Mouse (Mus musculus) heart, embryonic 16.5 days (tissue): Measurements from ENCODE around the gene Mgmt. TPM values are rescaled to one million over a fixed set of nuclear protein-coding genes. Genes with fewer than 3 reads are reported as not detected.

ENCODE experiments used
- ATAC-seq: fragments of 200-750 bp; cut with Nextera tagmentation; replicated peaks from 2 replicates; pipeline ENCODE4 v1.8.0; 2017; ENCODE audit warnings: moderate number of reproducible peaks; ENCODE audit not compliant: insufficient read depth, low FRiP score; ENCODE audit errors: extremely low read depth
- H3K27ac ChIP-seq: fragments of 300-500 bp; sonication (generic); 2 replicates; pipeline ENCODE4 v1.5.1; 2014; ENCODE audit warnings: mild to moderate bottlenecking, low read length, control low read depth, moderate library complexity
- H3K27me3 ChIP-seq: fragments of 300-500 bp; sonication (generic); 2 replicates; pipeline ENCODE4 v1.6.1; 2014; ENCODE audit warnings: low read length, mixed read lengths; ENCODE audit not compliant: control insufficient read depth, insufficient read depth
- H3K36me3 ChIP-seq: fragments of 300-500 bp; sonication (generic); 2 replicates; pipeline ENCODE4 v1.6.1; 2014; ENCODE audit not compliant: control insufficient read depth, insufficient read depth
- H3K4me1 ChIP-seq: fragments of 300-500 bp; sonication (generic); 2 replicates; pipeline ENCODE4 v1.6.1; 2014; ENCODE audit warnings: low read length, mixed read lengths; ENCODE audit not compliant: control insufficient read depth, insufficient read depth
- H3K4me2 ChIP-seq: fragments of 300-500 bp; sonication (generic); 2 replicates; pipeline ENCODE4 v1.6.1; 2014; ENCODE audit warnings: low read depth, mild to moderate bottlenecking, control low read depth, low read length
- H3K4me3 ChIP-seq: fragments of 300-500 bp; sonication (generic); 2 replicates; pipeline ENCODE4 v1.5.1; 2014; ENCODE audit warnings: mild to moderate bottlenecking, control low read depth, low read length
- H3K9ac ChIP-seq: fragments of 300-500 bp; sonication (generic); 2 replicates; pipeline ENCODE4 v1.6.1; 2014; ENCODE audit warnings: low read length, control low read depth
- H3K9me3 ChIP-seq: fragments of 300-500 bp; sonication (generic); replicated peaks from 2 replicates; pipeline ENCODE4 v1.6.1; 2016; ENCODE audit warnings: low read length; ENCODE audit not compliant: control insufficient read depth
- WGBS: fragments of 180-500 bp; shearing (Covaris S2); extraction: QIAGEN DNeasy Blood & Tissue Kit; methylation state at CpG from one replicate; pipeline ENCODE4 v1.1.7; 2014; 5-methylcytosine and 5-hydroxymethylcytosine counted together
- polyA plus RNA-seq: library from polyadenylated mRNA; unstranded; fragments of >200 nt; fragmentation: Nextera tagmentation; extraction: Ambion mirVana; gene quantifications from 2 replicates; pipeline ENCODE4 v1.2.1, GENCODE M21; 2015

Gene Mgmt
- polyA plus RNA-seq, 1 experiment from 2014 or later, result 7.7 TPM

- Histone ChIP-seq H3K9me3 (peaks cover 4% of the 10 kb centered on the region; the same call in 1 of the 2 replicates), H3K9ac (no peak overlapping the region), H3K4me1 (no peaks in the 10 kb centered on the region), H3K27me3 (no peaks in the 10 kb centered on the region), H3K27ac (no peak overlapping the region), H3K4me2 (no peak overlapping the region), H3K36me3 (no peaks in the 10 kb centered on the region), H3K4me3 (no peak overlapping the region)
- WGBS, result 63% methylated on average over 7 of the region's 7 CpGs
- no peak for ATAC-seq
Measured at GRCm38 (mm10) chr7:137038946-137039320, 144.5 kb downstream of the Mgmt start.

GRCm38 (mm10) chr7:137040646-137041045, 146.2 kb downstream of the Mgmt start:
- Histone ChIP-seq H3K36me3 (no peaks in the 10 kb centered on the region), H3K4me1 (no peaks in the 10 kb centered on the region), H3K9me3 (no peaks in the 10 kb centered on the region), H3K27ac (no peak overlapping the region), H3K9ac (no peak overlapping the region), H3K27me3 (no peaks in the 10 kb centered on the region), H3K4me2 (no peak overlapping the region), H3K4me3 (no peak overlapping the region)
- 45% methylated on average over 8 of the region's 8 CpGs for WGBS
- no peak for ATAC-seq

DNA sequence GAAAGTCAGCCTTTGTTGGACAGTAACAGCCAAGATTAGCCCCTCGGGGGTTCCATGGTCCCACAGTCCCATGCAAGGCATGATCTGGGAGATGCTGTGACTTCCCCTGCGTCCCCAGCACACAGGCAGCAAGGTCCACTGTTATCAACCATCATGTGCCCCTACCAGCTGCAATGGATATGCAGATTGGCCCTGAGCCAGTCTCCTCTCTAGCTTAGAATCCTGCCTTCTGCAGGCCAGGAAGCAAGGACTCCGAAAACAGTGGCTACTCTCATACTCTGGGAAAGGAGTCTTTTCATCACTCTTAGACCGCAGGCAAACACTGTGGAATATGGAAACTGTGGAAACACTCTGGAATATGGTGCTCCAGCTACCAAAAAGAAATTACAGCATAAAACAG, 152.5 kb downstream of the Mgmt start:
- H3K9ac ChIP-seq, result no peak overlapping the region
- H3K4me2 ChIP-seq, result no peak overlapping the region
- H3K4me1 ChIP-seq, result no peaks in the 10 kb centered on the region
- no peak for ATAC-seq
- H3K9me3 ChIP-seq, result 0 out of 2 replicates have a peak, but pooled peaks cover 2% of the 10 kb centered on the region
- no peak overlapping the region for H3K4me3 ChIP-seq
- H3K27ac ChIP-seq, result no peak overlapping the region
- no peaks in the 10 kb centered on the region for H3K27me3 ChIP-seq
- WGBS, result 53% methylated on average over 4 of the region's 4 CpGs
- H3K36me3 ChIP-seq, result no peaks in the 10 kb centered on the region

DNA sequence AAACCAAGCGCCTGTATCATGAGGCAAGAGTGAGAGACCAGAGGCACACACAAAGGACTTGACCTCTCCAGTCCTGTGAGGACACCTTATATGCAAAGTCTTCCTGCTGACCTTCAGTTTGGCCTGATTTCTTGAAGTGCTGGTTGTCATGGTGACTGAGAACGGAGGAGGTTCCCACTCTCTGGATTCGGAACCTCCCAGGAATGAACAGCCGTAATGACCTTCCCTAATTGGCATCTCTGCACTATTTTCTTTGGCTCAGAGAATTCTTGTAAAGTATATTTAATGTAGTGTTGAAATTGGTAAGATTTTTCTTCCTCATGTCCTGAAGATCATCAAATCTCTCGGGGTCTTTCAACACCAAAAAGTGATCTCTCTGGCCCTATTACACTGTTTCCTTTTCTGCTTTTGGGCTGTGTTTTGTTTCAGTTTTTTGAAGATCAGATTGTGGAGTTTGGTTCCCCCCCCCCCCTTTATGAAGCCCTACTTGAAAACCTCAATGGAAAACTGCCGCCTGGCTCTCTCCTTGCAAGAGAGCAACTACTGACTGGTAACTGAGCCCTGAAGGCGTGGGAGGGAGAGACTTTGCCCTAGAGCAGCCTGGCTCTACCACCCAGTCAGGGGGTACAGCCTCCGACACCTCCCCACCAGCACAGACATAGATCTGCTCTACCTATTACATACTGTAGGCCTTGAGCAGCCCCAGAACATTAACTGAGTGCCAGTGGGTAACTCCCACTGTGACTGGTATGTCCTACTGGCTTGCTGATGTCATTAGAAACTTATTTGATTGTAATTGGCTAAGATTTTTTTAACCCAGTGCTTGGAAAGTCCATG, 153.9 kb downstream of the Mgmt start:
- no peaks in the 10 kb centered on the region; the same call in 1 of the 2 replicates for H3K27me3 ChIP-seq

DNA sequence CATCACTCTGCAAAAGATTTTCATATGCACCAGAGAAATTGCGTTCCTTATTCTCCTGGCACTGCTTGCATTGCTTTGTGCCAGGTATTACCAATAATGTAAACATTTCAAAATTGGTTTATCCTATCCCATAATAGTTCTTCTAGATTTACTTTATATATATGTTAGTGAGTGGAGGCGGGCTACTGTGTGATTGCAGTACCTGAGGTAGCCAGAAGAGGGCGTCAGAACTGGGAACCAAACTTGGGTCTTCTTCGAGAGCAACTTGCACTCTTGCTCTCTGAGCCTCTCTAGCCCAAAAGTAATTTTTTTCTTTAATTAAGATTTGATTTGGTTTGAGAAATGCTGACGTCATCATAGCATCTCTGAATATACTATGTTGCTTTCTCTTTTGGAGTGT, 159.9 kb downstream of the Mgmt start:
- 76% methylated on average over 5 of the region's 5 CpGs for WGBS
- Histone ChIP-seq H3K27ac (no peak overlapping the region), H3K27me3 (no peaks in the 10 kb centered on the region; the same call in 1 of the 2 replicates), H3K9ac (no peak overlapping the region), H3K4me1 (0 out of 2 replicates have a peak, but pooled peaks cover 2% of the 10 kb centered on the region), H3K9me3 (0 out of 2 replicates have a peak, but pooled peaks cover 3% of the 10 kb centered on the region), H3K4me3 (no peak overlapping the region), H3K36me3 (no peaks in the 10 kb centered on the region), H3K4me2 (no peak overlapping the region)
- ATAC-seq, result no peak

More for the DNA sequence above, 153.9 kb downstream of the Mgmt start:
- H3K4me2 ChIP-seq, result no peak overlapping the region
- 0 out of 2 replicates have a peak, but pooled peaks cover 3% of the 10 kb centered on the region for H3K9me3 ChIP-seq
- ATAC-seq, result 0 out of 2 replicates have a peak, but pooled peaks have one; percentile 45
- no peaks in the 10 kb centered on the region for H3K4me1 ChIP-seq
- H3K36me3 ChIP-seq, result no peaks in the 10 kb centered on the region
- H3K4me3 ChIP-seq, result no peak overlapping the region
- no peak overlapping the region for H3K9ac ChIP-seq
- no peak overlapping the region; the same call in 1 of the 2 replicates for H3K27ac ChIP-seq
- 65% methylated on average over 8 of the region's 8 CpGs for WGBS

DNA sequence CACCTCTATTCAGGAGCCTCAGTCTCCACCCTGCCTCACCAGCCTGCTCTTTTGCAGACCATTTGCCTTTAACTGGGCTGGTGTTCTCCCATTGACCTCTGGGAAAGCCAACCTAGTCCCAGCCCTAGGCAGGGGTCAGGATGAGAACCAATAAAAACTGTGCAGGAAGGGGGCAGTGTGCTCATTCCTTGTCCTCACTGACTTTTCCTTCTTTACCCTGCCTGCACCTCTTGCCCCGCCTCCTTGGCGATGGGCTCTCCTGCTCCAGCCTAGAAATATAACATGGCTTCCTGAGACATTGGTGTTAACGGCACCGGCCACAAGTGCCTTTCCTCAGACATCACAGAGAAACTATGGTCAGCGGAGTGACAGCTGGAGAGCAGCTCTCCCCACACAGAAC, 161.7 kb downstream of the Mgmt start:
- ATAC-seq, result no peak
- WGBS, result 40% methylated on average over 5 of the region's 5 CpGs
- no peak overlapping the region for H3K4me2 ChIP-seq

DNA sequence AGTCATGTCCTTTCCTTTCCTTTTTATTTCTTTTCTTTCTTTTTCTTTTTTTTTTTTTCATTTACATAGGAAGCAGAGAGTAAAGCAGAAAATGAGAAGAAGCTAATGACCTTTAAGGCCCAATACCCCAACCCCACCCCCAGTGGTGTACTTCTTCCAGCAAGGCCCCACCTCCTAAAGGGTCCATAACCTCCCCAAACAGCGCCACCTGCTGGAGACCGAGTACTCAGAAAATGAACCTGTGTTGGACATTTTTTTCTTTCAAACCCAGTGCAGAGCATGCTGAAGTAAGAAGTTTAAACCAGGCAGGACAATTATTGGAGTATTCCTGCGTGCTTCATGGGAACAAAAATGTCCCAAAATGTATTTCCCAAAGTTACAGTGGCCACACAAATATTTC, 166.1 kb downstream of the Mgmt start:
- Histone ChIP-seq H3K36me3 (no peaks in the 10 kb centered on the region), H3K4me1 (0 out of 2 replicates have a peak, but pooled peaks cover 2% of the 10 kb centered on the region), H3K27ac (no peak overlapping the region), H3K9ac (no peak overlapping the region), H3K4me3 (no peak overlapping the region), H3K9me3 (no peaks in the 10 kb centered on the region), H3K27me3 (no peaks in the 10 kb centered on the region), H3K4me2 (no peak overlapping the region)
- ATAC-seq, result no peak
- 35% methylated on average over 3 of the region's 3 CpGs for WGBS

More for the DNA sequence above, 161.7 kb downstream of the Mgmt start:
- Histone ChIP-seq H3K27ac (no peak overlapping the region), H3K9ac (no peak overlapping the region), H3K4me1 (0 out of 2 replicates have a peak, but pooled peaks cover 2% of the 10 kb centered on the region), H3K27me3 (no peaks in the 10 kb centered on the region; the same call in 1 of the 2 replicates), H3K4me3 (no peak overlapping the region), H3K9me3 (0 out of 2 replicates have a peak, but pooled peaks cover 3% of the 10 kb centered on the region), H3K36me3 (no peaks in the 10 kb centered on the region)

GRCm38 (mm10) chr7:137061109-137061508, 166.7 kb downstream of the Mgmt start:
- H3K27ac ChIP-seq, result no peak overlapping the region
- no peak overlapping the region for H3K9ac ChIP-seq
- peaks cover 2% of the 10 kb centered on the region; the same call in 1 of the 2 replicates for H3K4me1 ChIP-seq
- H3K36me3 ChIP-seq, result no peaks in the 10 kb centered on the region
- H3K4me3 ChIP-seq, result no peak overlapping the region
- no peak overlapping the region for H3K4me2 ChIP-seq
- no peaks in the 10 kb centered on the region for H3K27me3 ChIP-seq
- no peak for ATAC-seq
- WGBS, result 93% methylated on average over 6 of the region's 6 CpGs
- H3K9me3 ChIP-seq, result no peaks in the 10 kb centered on the region

DNA sequence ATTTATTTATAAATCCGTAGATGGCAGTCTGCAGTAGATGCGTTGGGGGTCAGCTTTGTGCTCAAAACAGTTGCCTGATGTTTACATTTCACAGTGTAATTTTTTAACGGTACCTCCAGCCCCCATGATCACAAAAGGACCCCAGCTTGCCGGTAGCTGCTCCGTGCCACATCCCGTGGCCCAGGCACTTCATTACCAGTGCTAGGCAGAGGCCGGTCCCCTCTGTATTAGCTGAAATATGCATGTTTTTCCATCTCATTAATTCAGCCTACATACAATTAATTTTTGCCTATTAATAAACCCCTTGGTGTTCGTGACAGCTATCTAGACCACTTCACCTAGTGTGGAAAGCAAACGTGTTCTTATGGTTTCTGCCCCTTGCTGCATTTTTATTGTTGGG, 169.8 kb downstream of the Mgmt start:
- Histone ChIP-seq H3K27ac (no peak overlapping the region), H3K36me3 (no peaks in the 10 kb centered on the region), H3K9ac (no peak overlapping the region), H3K27me3 (no peaks in the 10 kb centered on the region), H3K4me3 (no peak overlapping the region), H3K4me2 (no peak overlapping the region), H3K4me1 (peaks cover 3% of the 10 kb centered on the region; the same call in 1 of the 2 replicates), H3K9me3 (no peaks in the 10 kb centered on the region)
- no peak for ATAC-seq
- 92% methylated on average over 9 of the region's 9 CpGs for WGBS
